Mouse (Mus musculus): ENCODE measurements around the gene Pcgf2. TPM values are rescaled to one million over a fixed set of nuclear protein-coding genes. Genes with fewer than 3 reads are reported as not detected.

The Pcgf2 gene
- total RNA-seq, 2 experiments from 2014 or later, result 29.1 to 31.1 TPM

DNA sequence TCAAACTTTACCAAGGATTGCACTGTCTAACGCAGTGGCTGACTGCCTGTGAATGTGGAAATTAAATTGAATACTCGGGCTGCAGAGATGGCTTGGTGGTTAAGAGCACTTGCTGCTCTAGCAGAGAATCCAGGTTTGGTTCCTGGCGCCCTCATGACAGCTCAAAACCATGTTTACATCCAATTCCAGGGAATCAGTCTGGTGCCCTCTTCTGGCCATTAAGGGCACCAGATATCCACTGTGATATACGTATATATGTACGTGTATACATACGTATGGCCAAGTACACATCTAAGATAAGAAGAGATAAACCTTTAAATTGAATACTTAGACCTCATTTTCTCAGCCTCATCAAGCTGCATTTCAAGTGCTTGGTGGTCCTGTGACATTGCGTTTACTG lies 34.1 kb downstream of the Pcgf2 start:
- no peak overlapping the region for H3K27ac ChIP-seq
- DNase-seq (ENCODE audit: low spot score in 2 of 2), result no peak
- TF ChIP-seq CTCF (conservative IDR thresholded peaks at IDR 0.05), result peak; percentile 71
- H3K4me3 ChIP-seq, result no peak overlapping the region

GRCm38 (mm10) chr11:97665431-97665830 lies 34.9 kb downstream of the Pcgf2 start:
- TF ChIP-seq CTCF (conservative IDR thresholded peaks at IDR 0.05), result no peak
- DNase-seq (ENCODE audit: low spot score in 2 of 2), result no peak

GRCm38 (mm10) chr11:97664771-97665240 lies 35.5 kb downstream of the Pcgf2 start:
- H3K27ac ChIP-seq, result no peak overlapping the region
- TF ChIP-seq CTCF (conservative IDR thresholded peaks at IDR 0.05), result peak; percentile 44
- no peak for DNase-seq (ENCODE audit: low spot score in 2 of 2)

More at GRCm38 (mm10) chr11:97665431-97665830, 34.9 kb downstream of the Pcgf2 start:
- no peak overlapping the region for H3K27ac ChIP-seq
- H3K4me3 ChIP-seq, result no peak overlapping the region

DNA sequence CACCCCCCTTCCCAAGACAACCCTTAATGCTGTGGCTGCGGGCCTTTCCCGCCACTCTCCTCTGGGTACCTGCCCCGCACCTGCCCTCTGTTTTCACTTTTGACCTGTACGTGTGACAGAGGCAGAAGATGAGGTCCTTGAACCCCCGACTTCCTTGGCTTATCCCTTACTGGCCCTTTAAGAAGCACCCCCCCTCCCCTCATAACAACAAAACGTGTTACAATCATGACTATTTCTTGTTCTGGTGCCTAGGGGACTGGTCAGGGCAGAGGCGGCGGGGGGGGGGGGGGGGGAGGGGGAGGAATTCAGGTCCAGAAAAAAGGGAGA lies 36.0 kb downstream of the Pcgf2 start:
- peak overlapping the region; percentile 92 for H3K27ac ChIP-seq
- peak overlapping the region; percentile 76 for H3K4me3 ChIP-seq
- no peak for TF ChIP-seq CTCF (conservative IDR thresholded peaks at IDR 0.05)
- no peak for DNase-seq (ENCODE audit: low spot score in 2 of 2)

More at GRCm38 (mm10) chr11:97664771-97665240, 35.5 kb downstream of the Pcgf2 start:
- peak overlapping the region; percentile 76 for H3K4me3 ChIP-seq

DNA sequence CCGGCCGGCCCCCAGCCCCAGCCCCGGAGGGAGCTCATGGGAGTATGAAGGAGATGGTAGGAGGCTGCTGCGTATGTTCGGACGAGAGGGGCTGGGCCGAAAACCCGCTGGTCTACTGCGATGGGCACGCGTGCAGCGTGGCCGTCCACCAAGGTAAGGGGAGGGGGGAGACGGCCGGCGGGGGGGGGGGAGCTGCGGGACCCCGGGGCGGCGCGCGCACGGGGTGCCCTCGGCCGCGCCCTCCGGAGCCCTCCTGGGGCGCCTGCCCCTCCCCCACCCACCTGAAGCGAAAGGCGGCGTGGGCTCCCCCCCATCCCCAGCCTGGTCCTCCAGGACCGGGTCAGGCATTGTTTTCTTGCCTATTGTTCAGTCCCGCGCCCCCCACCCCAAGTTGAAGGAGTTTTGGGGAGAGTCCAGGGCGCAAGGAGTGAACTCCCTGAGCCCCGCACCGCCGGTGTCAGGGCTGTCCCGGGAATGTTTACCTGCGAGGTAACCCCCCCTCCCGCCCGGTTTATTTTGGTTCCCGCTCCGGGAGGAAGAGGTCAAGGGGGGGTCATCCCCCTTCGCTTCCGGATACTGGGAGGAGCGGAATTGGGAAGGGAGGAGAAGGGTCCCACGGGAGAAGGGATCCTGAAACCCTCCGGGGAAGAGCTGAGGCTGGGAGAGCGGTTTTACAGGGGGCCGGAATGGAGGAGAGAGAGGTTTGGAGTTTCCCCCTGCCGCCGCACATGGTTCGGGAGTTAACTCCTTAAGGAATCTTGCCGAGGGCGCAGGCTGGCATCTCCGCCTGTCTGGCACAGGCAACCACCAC lies 36.6 kb downstream of the Pcgf2 start:
- no peak for TF ChIP-seq CTCF (conservative IDR thresholded peaks at IDR 0.05)
- no peak for DNase-seq (ENCODE audit: low spot score in 2 of 2)
- Histone ChIP-seq H3K4me3 (peak overlapping the region; percentile 76), H3K27ac (peak overlapping the region; percentile 92)

DNA sequence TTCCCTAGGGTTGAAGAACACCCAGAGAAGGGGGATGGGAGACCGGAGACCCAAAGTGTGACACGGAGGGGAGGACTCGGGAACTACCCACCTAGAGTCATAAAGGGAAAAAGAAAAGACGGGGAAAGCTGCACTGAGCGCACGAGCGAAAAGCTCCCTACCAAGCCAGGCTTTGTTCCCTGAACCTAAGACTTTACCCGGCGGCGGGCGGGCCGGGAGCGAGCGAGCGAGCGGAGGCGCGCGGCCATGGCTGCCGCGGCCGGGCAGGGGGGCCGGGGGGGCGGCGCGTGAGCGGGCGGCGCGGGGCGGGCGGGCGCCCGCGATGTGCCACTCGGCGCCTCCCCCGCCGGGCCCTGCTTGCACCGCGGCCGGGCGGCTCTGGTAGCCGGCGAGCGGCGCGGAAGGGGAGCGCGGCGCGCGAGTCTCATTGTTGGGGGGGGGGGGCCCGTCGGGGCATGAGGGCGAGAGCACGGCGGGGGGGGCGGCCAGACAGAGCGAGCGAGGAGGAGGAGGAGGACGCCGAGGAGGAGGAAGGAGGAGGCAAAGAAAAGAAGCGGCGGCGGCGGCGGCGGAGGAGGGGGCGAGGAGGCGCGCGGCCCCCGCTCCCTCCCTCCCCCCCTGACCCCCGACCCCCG lies 37.3 kb downstream of the Pcgf2 start, which contains the start of gene Mllt6:
Gene Mllt6 (plus strand): TSS at position 522 of the 635 bp plus-strand sequence.
- peak; percentile 68 to 74 for DNase-seq (ENCODE audit: low spot score in 2 of 2)
- H3K27ac ChIP-seq, result peak within 1 kb of the TSS; percentile 92
- peak within 1 kb of the TSS; percentile 76 for H3K4me3 ChIP-seq
- no peak for TF ChIP-seq CTCF (conservative IDR thresholded peaks at IDR 0.05)

- TF ChIP-seq CTCF (conservative IDR thresholded peaks at IDR 0.05), result no peak
- DNase-seq (ENCODE audit: low spot score in 2 of 2), result no peak
- peak overlapping the region; percentile 55 for H3K4me3 ChIP-seq
- H3K27ac ChIP-seq, result peak overlapping the region; percentile 74
Observed at GRCm38 (mm10) chr11:97662207-97662892, 37.9 kb downstream of the Pcgf2 start.

DNA sequence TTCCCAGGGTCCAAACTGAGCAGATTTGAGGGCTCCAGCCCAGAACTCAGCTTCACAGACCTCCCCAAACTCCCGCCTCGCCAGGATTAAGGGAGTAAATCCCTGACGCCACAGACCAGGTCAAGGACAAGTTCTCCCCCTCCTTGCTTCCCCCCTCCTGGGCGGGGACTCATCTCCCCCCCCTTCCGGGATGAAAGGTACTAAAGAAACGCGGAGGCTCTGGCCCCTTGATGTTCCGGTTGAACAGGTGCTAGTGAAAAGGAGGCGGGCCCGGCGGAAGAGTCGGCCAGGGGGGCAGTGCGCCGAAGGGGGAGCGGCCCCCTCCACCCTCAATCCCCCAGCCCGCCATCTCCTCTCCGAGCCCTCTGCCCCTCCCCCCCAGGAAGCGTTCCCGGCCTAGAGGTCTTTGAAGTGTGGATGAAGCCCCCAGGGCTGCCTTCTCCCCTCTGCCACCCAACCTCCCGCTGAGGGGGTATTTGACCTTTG lies 38.6 kb downstream of the Pcgf2 start:
- TF ChIP-seq CTCF (conservative IDR thresholded peaks at IDR 0.05), result no peak
- Histone ChIP-seq H3K27ac (peak overlapping the region; percentile 74; the same call in 1 of the 2 replicates), H3K4me3 (peak overlapping the region; percentile 55)
- no peak for DNase-seq (ENCODE audit: low spot score in 2 of 2)

DNA sequence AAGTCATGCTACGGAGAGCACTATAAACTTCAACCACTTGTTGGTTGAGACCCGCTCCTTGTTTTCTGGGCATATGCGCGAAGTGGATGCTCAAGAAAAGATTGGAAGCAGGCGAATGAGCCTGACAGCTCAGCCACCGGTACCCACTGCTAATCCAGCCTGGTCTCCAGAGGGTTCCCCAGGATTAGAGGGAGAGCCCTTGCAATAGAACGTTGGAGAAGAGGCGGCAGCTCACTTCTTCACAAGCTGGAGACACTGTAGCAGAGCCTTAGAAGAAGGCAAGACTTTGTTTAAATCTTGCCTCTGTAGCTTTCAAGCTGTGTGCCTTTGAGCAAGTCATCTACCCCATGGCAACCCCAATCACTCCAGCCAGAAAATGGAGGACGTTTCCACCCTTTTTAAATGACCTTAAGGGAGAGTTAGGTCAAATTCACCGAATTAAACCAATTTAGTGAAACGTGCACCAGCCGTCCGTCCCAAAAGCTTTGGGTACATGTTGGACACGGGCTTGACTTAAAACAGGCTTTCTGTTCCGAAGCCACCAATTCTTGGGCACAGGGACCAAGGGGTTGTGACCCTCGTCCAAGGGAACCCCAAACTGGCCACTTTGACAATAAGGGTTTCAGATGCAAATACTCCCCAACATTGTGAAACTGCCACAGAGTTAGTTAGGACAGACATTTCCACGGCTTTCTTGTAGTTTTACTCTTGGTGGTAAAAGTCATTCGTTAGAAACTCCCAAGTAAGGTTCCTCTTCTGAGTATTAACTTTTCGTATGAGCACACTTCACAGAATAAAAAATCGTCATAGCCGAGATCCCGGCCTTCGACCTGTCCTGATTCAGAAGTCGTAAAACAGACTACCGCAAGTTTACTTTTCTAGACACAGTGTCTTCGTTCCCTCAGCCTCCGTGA lies 39.3 kb downstream of the Pcgf2 start:
- H3K4me3 ChIP-seq, result peak overlapping the region; percentile 73
- TF ChIP-seq CTCF (conservative IDR thresholded peaks at IDR 0.05), result no peak
- peak overlapping the region; percentile 95 for H3K27ac ChIP-seq
- DNase-seq (ENCODE audit: low spot score in 2 of 2), result no peak

DNA sequence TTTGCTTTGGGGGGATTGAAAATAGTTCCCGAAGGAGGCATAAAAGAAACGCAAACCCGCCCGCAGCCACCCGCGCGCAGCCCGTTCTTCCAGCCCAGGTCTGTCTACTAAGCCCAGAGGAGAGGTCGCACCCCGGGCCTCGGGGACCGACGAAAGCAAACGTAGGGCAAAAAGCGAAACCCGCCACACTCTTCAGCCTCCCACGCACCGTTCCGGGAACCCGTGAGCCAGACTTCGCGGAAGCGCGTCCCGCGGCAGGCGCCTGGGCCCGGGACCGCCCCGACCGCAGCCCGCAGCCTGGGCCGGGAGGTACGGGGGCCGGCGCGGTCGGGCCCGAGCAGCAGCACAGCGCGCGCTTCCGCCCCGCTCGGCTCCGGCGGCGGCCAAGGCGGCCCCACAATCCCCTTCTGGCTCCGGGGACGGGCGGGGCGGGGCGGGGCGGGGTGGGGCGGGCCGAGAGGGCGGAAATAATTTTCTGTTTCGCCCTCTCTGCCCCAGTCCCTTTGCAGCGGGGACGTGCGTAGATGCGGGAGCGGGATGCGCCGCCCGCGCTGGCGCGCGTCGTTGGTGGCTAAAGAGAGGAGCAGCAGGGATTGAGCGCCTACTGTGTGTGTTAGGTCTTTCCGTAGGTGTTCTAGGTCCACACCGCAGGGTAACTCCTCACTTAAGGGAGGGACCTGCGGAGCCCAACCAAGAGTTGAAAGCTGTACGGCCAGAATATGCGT lies 40.1 kb downstream of the Pcgf2 start:
- no peak for TF ChIP-seq CTCF (conservative IDR thresholded peaks at IDR 0.05)
- H3K27ac ChIP-seq, result peak overlapping the region; percentile 95
- peak; percentile 73 to 77 for DNase-seq (ENCODE audit: low spot score in 2 of 2)
- H3K4me3 ChIP-seq, result peak overlapping the region; percentile 73

GRCm38 (mm10) chr11:97659267-97659989 lies 40.9 kb downstream of the Pcgf2 start:
- no peak for TF ChIP-seq CTCF (conservative IDR thresholded peaks at IDR 0.05)
- no peak for DNase-seq (ENCODE audit: low spot score in 2 of 2)
- H3K27ac ChIP-seq, result peak overlapping the region; percentile 95
- H3K4me3 ChIP-seq, result peak overlapping the region; percentile 73
